Mouse (Mus musculus): Measurements from ENCODE around the gene Ttll5. TPM values are rescaled to one million over a fixed set of nuclear protein-coding genes. Genes with fewer than 3 reads are reported as not detected.

The Ttll5 gene
- total RNA-seq (2021), result 10 to 100 TPM; 14.2 to 15.3 TPM

GRCm38 (mm10) chr12:85824438-85825264 lies at the start of gene Ttll5, which contains the start of gene Erg28:
Gene Ttll5 (plus strand): TSS chr12:85824659.
Gene Erg28 (minus strand): TSS chr12:85824550.
- intact Hi-C loops (cut with DNase I), result loop anchor here (10.0 kb wide), 1 partner anchor 480 kb away; no protein-coding TSS in a partner anchor
- peak; percentile 97 for DNase-seq

- intact Hi-C loops (cut with DNase I), result no loop called here
- DNase-seq, result no peak
Observed at GRCm38 (mm10) chr12:85778962-85779361, 45.5 kb upstream of the Ttll5 start.

- no peak for DNase-seq
- intact Hi-C loops (cut with DNase I), result no loop called here
Observed at GRCm38 (mm10) chr12:85779707-85780106, 44.8 kb upstream of the Ttll5 start.

GRCm38 (mm10) chr12:85781606-85782005 lies 42.9 kb upstream of the Ttll5 start:
- no peak for DNase-seq
- intact Hi-C loops (cut with DNase I), result no loop called here

- intact Hi-C loops (cut with DNase I), result loop anchor here (2.0 kb wide), 1 partner anchor 28 kb away; no protein-coding TSS in a partner anchor
- peak in 1 of 2 experiments; percentile 16 for DNase-seq
Observed at GRCm38 (mm10) chr12:85784916-85785815, 39.3 kb upstream of the Ttll5 start.

- intact Hi-C loops (cut with DNase I), result no loop called here
- DNase-seq, result no peak
Observed at GRCm38 (mm10) chr12:85792158-85792557, 32.3 kb upstream of the Ttll5 start.

GRCm38 (mm10) chr12:85792821-85793346 lies 31.6 kb upstream of the Ttll5 start:
- peak; percentile 60 to 69 for DNase-seq
- intact Hi-C loops (cut with DNase I), result no loop called here

GRCm38 (mm10) chr12:85794094-85794493 lies 30.4 kb upstream of the Ttll5 start:
- DNase-seq, result no peak
- intact Hi-C loops (cut with DNase I), result no loop called here

- intact Hi-C loops (cut with DNase I), result no loop called here
- no peak for DNase-seq
Observed at GRCm38 (mm10) chr12:85795551-85795950, 28.9 kb upstream of the Ttll5 start.

- no peak for DNase-seq
Observed at GRCm38 (mm10) chr12:85800031-85800430, 24.4 kb upstream of the Ttll5 start.

GRCm38 (mm10) chr12:85809726-85810125 lies 14.7 kb upstream of the Ttll5 start:
- DNase-seq, result peak in 1 of 2 experiments; percentile 40
- intact Hi-C loops (cut with DNase I), result no loop called here

More at GRCm38 (mm10) chr12:85800031-85800430, 24.4 kb upstream of the Ttll5 start:
- intact Hi-C loops (cut with DNase I), result no loop called here

- intact Hi-C loops (cut with DNase I), result no loop called here
- DNase-seq, result no peak
Observed at GRCm38 (mm10) chr12:85810959-85811358, 13.5 kb upstream of the Ttll5 start.

GRCm38 (mm10) chr12:85811676-85812075 lies 12.8 kb upstream of the Ttll5 start:
- intact Hi-C loops (cut with DNase I), result loop anchor here (2.0 kb wide), 1 partner anchor 27 kb away; no protein-coding TSS in a partner anchor
- DNase-seq, result no peak

- intact Hi-C loops (cut with DNase I), result loop anchor here (2.0 kb wide), 1 partner anchor 29 kb away; no protein-coding TSS in a partner anchor
- peak; percentile 55 to 65 for DNase-seq
Observed at GRCm38 (mm10) chr12:85813599-85813998, 10.9 kb upstream of the Ttll5 start.

GRCm38 (mm10) chr12:85822051-85822450 lies 2.4 kb upstream of the Ttll5 start:
- no peak for DNase-seq
- intact Hi-C loops (cut with DNase I), result loop anchor here (10.0 kb wide), 1 partner anchor 477 kb away; no protein-coding TSS in a partner anchor

- no peak for DNase-seq
- intact Hi-C loops (cut with DNase I), result loop anchor here (10.0 kb wide), 1 partner anchor 481 kb away; no protein-coding TSS in a partner anchor
Observed at GRCm38 (mm10) chr12:85825361-85825760, 902 bp downstream of the Ttll5 start.

GRCm38 (mm10) chr12:85825822-85826221 lies 1.4 kb downstream of the Ttll5 start:
- no peak for DNase-seq
- intact Hi-C loops (cut with DNase I), result loop anchor here (10.0 kb wide), 1 partner anchor 481 kb away; no protein-coding TSS in a partner anchor

- intact Hi-C loops (cut with DNase I), result loop anchor here (10.0 kb wide), 1 partner anchor 484 kb away; no protein-coding TSS in a partner anchor
- DNase-seq, result no peak
Observed at GRCm38 (mm10) chr12:85828856-85829255, 4.4 kb downstream of the Ttll5 start.

GRCm38 (mm10) chr12:85829866-85830265 lies 5.4 kb downstream of the Ttll5 start:
- DNase-seq, result no peak
- intact Hi-C loops (cut with DNase I), result loop anchor here (10.0 kb wide), 1 partner anchor 485 kb away; no protein-coding TSS in a partner anchor

- peak; percentile 63 to 72 for DNase-seq
Observed at GRCm38 (mm10) chr12:85830691-85831090, 6.2 kb downstream of the Ttll5 start.

More at GRCm38 (mm10) chr12:85830691-85831090, 6.2 kb downstream of the Ttll5 start:
- intact Hi-C loops (cut with DNase I), result no loop called here
